Mouse (Mus musculus): ENCODE data around the gene Dnajb8. TPM values are rescaled to one million over a fixed set of nuclear protein-coding genes. Genes with fewer than 3 reads are reported as not detected.

Dnajb8 gene
- total and polyA plus RNA-seq, 2 experiments from 2014 or later: not detected

DNA sequence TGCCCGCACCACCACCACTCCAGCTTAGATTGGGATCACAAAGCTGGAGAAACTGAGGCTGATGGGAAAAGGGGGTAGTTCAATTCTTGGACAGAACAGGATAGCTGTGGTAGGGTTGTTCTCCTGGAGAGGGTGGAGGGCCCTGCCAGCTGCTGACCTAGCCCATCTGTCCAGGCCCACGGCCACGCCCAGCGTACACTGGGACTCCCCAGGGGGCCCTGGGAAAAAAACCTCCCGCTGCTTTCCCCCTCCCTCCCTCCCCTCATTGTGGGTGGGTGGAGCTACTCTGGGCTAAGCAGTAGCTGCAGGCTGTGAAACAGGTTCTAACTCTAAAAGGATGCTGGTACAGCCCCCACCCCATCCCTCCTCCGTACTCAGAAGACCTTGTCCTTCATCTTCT lies 6.3 kb upstream of the Dnajb8 start:
- H3K27me3 ChIP-seq (ENCODE audit: insufficient read depth, low read length): no peaks in the 10 kb centered on the region
- H3K4me2 ChIP-seq (ENCODE audit: low read depth, low read length, poor library complexity, severe bottlenecking): no peak overlapping the region
- ATAC-seq (ENCODE audit: low FRiP score) (no peak), DNase-seq (ENCODE audit: low spot score) (no peak)
- no peaks in the 10 kb centered on the region for H3K36me3 ChIP-seq (ENCODE audit: insufficient read depth, low read length)
- no peak overlapping the region for H3K9ac ChIP-seq (replicated peaks; ENCODE audit: low read length, poor library complexity, severe bottlenecking)
- H3K27ac ChIP-seq (ENCODE audit: low read depth, low read length): no peak overlapping the region
- no peak for TF ChIP-seq CTCF (IDR thresholded peaks at IDR 0.05)
- H3K9me3 ChIP-seq (ENCODE audit: low read length): no peaks in the 10 kb centered on the region
- H3K4me3 ChIP-seq (ENCODE audit: low read depth, low read length): no peak overlapping the region
- WGBS: 36% methylated on average over 6 of the region's 6 CpGs
- no peaks in the 10 kb centered on the region for H3K4me1 ChIP-seq (ENCODE audit: insufficient read depth, low read length)

DNA sequence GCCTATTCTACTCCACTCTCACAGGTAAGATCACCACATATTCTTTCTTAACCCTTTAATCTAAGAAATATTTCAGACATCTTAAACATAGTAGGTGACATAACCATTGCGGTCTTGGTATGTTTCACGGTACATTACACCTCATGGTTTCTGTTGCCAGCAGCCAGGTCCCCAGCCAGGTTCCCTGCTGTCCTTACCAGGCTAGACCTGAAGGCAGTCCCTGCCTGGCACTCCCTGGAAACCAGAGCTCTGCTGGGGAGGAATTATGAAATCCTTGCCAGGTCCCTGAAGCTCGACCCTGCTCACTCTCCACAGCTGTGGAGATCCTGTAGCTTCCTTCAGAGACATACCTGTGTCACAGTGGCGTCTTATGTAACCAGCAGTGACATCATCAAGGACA lies 5.9 kb upstream of the Dnajb8 start:
- DNase-seq (ENCODE audit: low spot score): no peak
- Histone ChIP-seq H3K4me3 (ENCODE audit: low read depth, low read length) (no peak overlapping the region), H3K27ac (ENCODE audit: low read depth, low read length) (no peak overlapping the region), H3K36me3 (ENCODE audit: insufficient read depth, low read length) (no peaks in the 10 kb centered on the region), H3K4me2 (ENCODE audit: low read depth, low read length, poor library complexity, severe bottlenecking) (no peak overlapping the region), H3K9me3 (ENCODE audit: low read length) (no peaks in the 10 kb centered on the region), H3K4me1 (ENCODE audit: insufficient read depth, low read length) (no peaks in the 10 kb centered on the region), H3K27me3 (ENCODE audit: insufficient read depth, low read length) (no peaks in the 10 kb centered on the region), H3K9ac (replicated peaks; ENCODE audit: low read length, poor library complexity, severe bottlenecking) (no peak overlapping the region)
- ATAC-seq (ENCODE audit: low FRiP score): no peak
- 82% methylated on average over 4 of the region's 4 CpGs for WGBS
- TF ChIP-seq CTCF (IDR thresholded peaks at IDR 0.05): no peak

DNA sequence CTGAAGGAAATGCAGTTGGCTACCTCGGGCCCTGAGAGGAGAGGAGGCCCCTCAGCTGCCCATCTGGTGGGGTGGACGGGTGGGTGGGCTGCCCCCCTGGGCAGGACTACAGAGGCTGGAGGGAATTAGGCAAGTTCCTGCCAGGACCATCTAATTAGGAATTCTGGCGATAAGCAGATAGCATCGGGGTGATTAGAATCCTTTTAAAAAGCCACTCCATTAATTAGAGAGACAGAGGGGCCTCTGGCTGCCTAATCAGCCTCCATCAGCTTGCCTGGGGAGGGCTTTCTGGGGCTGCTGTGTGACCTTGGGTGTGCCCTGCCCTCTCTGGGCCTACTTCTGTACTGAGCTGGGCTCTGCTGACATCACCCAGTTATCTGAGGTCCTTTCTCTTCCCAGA lies 3.0 kb upstream of the Dnajb8 start:
- Histone ChIP-seq H3K9me3 (ENCODE audit: low read length) (no peaks in the 10 kb centered on the region), H3K36me3 (ENCODE audit: insufficient read depth, low read length) (no peaks in the 10 kb centered on the region), H3K4me2 (ENCODE audit: low read depth, low read length, poor library complexity, severe bottlenecking) (no peak overlapping the region), H3K27ac (ENCODE audit: low read depth, low read length) (no peak overlapping the region), H3K9ac (replicated peaks; ENCODE audit: low read length, poor library complexity, severe bottlenecking) (no peak overlapping the region), H3K27me3 (ENCODE audit: insufficient read depth, low read length) (no peaks in the 10 kb centered on the region), H3K4me3 (ENCODE audit: low read depth, low read length) (no peak overlapping the region), H3K4me1 (ENCODE audit: insufficient read depth, low read length) (no peaks in the 10 kb centered on the region)
- ATAC-seq (ENCODE audit: low FRiP score): no peak
- 12% methylated on average over 4 of the region's 4 CpGs for WGBS
- no peak for DNase-seq (ENCODE audit: low spot score)
- TF ChIP-seq CTCF (IDR thresholded peaks at IDR 0.05): no peak

DNA sequence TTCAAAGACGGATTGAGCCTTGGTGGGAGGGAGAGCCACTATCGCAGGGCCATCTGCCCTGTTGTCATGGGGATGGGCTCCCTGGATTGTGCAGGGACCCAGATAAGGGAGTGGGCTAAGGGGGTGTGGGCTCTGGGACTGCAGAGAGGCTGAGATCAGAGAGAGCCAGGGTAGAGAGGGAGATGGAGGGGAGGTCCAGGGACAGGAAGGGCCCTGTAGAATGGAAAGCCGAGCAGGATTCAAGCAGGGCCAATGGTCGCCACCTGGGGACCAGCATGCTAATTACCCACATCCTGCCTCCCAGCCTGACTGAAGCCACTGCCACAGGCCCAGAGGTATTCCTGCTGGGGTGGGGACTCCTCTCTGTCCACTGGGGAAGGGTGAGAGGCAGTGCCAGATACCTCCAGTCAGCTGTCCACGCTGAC lies 4.5 kb downstream of the Dnajb8 start:
- H3K4me1 ChIP-seq (ENCODE audit: insufficient read depth, low read length): no peaks in the 10 kb centered on the region
- no peak overlapping the region for H3K9ac ChIP-seq (replicated peaks; ENCODE audit: low read length, poor library complexity, severe bottlenecking)
- no peak overlapping the region for H3K4me2 ChIP-seq (ENCODE audit: low read depth, low read length, poor library complexity, severe bottlenecking)
- no peaks in the 10 kb centered on the region for H3K9me3 ChIP-seq (ENCODE audit: low read length)
- WGBS: 19% methylated on average over 5 of the region's 5 CpGs
- DNase-seq (ENCODE audit: low spot score): peak; percentile 3
- H3K4me3 ChIP-seq (ENCODE audit: low read depth, low read length): no peak overlapping the region
- H3K27me3 ChIP-seq (ENCODE audit: insufficient read depth, low read length): peaks cover 3% of the 10 kb centered on the region; the same call in 1 of the 2 replicates
- H3K36me3 ChIP-seq (ENCODE audit: insufficient read depth, low read length): no peaks in the 10 kb centered on the region
- ATAC-seq (ENCODE audit: low FRiP score): no peak
- no peak overlapping the region for H3K27ac ChIP-seq (ENCODE audit: low read depth, low read length)
- no peak for TF ChIP-seq CTCF (IDR thresholded peaks at IDR 0.05)

DNA sequence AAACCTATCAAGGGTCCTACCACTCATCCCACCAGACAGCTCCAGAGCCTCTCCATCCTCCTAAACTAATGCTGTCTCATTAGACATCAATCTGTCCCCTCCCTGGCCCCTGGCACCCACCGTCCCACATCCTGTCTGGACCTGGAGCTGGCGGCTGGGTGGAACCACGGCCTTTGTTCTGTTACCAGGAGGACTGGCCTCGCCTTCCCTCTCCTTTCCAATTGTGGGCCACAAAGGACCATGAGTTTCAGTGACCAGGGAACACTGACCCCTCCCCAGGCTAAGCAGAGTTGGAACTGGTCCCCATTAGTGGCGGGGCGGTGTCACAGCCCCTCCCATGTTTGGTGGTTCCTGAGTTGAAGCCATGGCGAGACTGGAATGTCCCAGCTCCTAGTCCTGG lies 5.5 kb downstream of the Dnajb8 start:
- DNase-seq (ENCODE audit: low spot score) (no peak), ATAC-seq (ENCODE audit: low FRiP score) (no peak)
- Histone ChIP-seq H3K9ac (replicated peaks; ENCODE audit: low read length, poor library complexity, severe bottlenecking) (no peak overlapping the region), H3K27ac (ENCODE audit: low read depth, low read length) (no peak overlapping the region), H3K9me3 (ENCODE audit: low read length) (no peaks in the 10 kb centered on the region), H3K4me1 (ENCODE audit: insufficient read depth, low read length) (no peaks in the 10 kb centered on the region), H3K4me3 (ENCODE audit: low read depth, low read length) (no peak overlapping the region), H3K36me3 (ENCODE audit: insufficient read depth, low read length) (no peaks in the 10 kb centered on the region), H3K4me2 (ENCODE audit: low read depth, low read length, poor library complexity, severe bottlenecking) (no peak overlapping the region), H3K27me3 (ENCODE audit: insufficient read depth, low read length) (peaks cover 3% of the 10 kb centered on the region; the same call in 1 of the 2 replicates)
- WGBS: 80% methylated on average over 7 of the region's 7 CpGs
- no peak for TF ChIP-seq CTCF (IDR thresholded peaks at IDR 0.05)

DNA sequence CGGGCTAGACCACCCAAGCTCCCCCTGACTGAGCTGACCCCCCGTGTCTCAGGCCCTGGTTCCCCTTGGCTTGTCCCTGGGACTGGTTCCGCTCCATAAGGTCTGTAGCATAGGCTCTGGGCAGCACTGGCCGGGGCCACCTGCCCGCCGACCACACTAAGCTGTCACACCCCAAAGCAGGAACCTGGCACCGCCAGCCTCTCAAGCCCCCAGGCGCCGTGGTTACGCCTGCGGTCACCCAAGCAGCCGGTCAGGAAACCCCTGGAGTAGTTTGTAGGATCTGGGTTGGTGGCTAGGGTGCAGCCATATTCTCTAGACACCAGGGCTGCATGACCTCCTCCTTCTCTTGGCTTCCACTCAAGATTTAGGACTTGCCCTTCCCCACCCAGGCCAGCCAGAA lies 7.2 kb downstream of the Dnajb8 start:
- Histone ChIP-seq H3K9ac (replicated peaks; ENCODE audit: low read length, poor library complexity, severe bottlenecking) (no peak overlapping the region), H3K27me3 (ENCODE audit: insufficient read depth, low read length) (peaks cover 3% of the 10 kb centered on the region; the same call in 1 of the 2 replicates), H3K4me2 (ENCODE audit: low read depth, low read length, poor library complexity, severe bottlenecking) (no peak overlapping the region), H3K36me3 (ENCODE audit: insufficient read depth, low read length) (no peaks in the 10 kb centered on the region), H3K27ac (ENCODE audit: low read depth, low read length) (no peak overlapping the region), H3K9me3 (ENCODE audit: low read length) (no peaks in the 10 kb centered on the region), H3K4me1 (ENCODE audit: insufficient read depth, low read length) (no peaks in the 10 kb centered on the region), H3K4me3 (ENCODE audit: low read depth, low read length) (no peak overlapping the region)
- no peak for ATAC-seq (ENCODE audit: low FRiP score)
- DNase-seq (ENCODE audit: low spot score): no peak
- 82% methylated on average over 12 of the region's 12 CpGs for WGBS
- TF ChIP-seq CTCF (IDR thresholded peaks at IDR 0.05): no peak

Data from midbrain, postnatal 0 days (tissue).